Mouse (Mus musculus) embryo, embryonic 10 days (tissue): Measurements from ENCODE around the gene Rpl23a.

Experiments used
- DNase-seq: peaks from one replicate; pipeline ENCODE4 v3.0.0-alpha.2; 2015; ENCODE audit warnings: low spot score

Gene Rpl23a

GRCm38 (mm10) chr11:78182961-78183844 lies at the start of gene Rpl23a:
Rpl23a (minus strand) TSS chr11:78183584.
- DNase-seq, result peak; percentile 95

- DNase-seq, result no peak
Observed at GRCm38 (mm10) chr11:78231518-78231917, 48.1 kb upstream of the Rpl23a start.

GRCm38 (mm10) chr11:78223586-78223985 lies 40.2 kb upstream of the Rpl23a start:
- no peak for DNase-seq

GRCm38 (mm10) chr11:78215709-78216317 lies 32.4 kb upstream of the Rpl23a start:
- no peak for DNase-seq

GRCm38 (mm10) chr11:78213086-78213817 lies 29.9 kb upstream of the Rpl23a start:
- no peak for DNase-seq

GRCm38 (mm10) chr11:78211513-78211912 lies 28.1 kb upstream of the Rpl23a start:
- no peak for DNase-seq

GRCm38 (mm10) chr11:78210615-78211014 lies 27.2 kb upstream of the Rpl23a start:
- no peak for DNase-seq

GRCm38 (mm10) chr11:78209886-78210285 lies 26.5 kb upstream of the Rpl23a start:
- no peak for DNase-seq

- DNase-seq, result no peak
Observed at GRCm38 (mm10) chr11:78207190-78207589, 23.8 kb upstream of the Rpl23a start.

- no peak for DNase-seq
Observed at GRCm38 (mm10) chr11:78205361-78206206, 22.2 kb upstream of the Rpl23a start.

- DNase-seq, result no peak
Observed at GRCm38 (mm10) chr11:78204287-78204686, 20.9 kb upstream of the Rpl23a start.

GRCm38 (mm10) chr11:78202372-78202771 lies 19.0 kb upstream of the Rpl23a start:
- DNase-seq, result no peak

GRCm38 (mm10) chr11:78195101-78195863 lies 11.9 kb upstream of the Rpl23a start:
- DNase-seq, result no peak

GRCm38 (mm10) chr11:78194411-78195100 lies 11.2 kb upstream of the Rpl23a start:
- peak; percentile 80 for DNase-seq

- DNase-seq, result no peak
Observed at GRCm38 (mm10) chr11:78193113-78193512, 9.7 kb upstream of the Rpl23a start, which contains the start of gene Proca1. Proca1 (plus strand) TSS chr11:78193392.

- no peak for DNase-seq
Observed at GRCm38 (mm10) chr11:78190041-78190440, 6.7 kb upstream of the Rpl23a start.

- DNase-seq, result peak; percentile 94
Observed at GRCm38 (mm10) chr11:78189234-78190040, 6.1 kb upstream of the Rpl23a start.

GRCm38 (mm10) chr11:78188331-78189233 lies 5.2 kb upstream of the Rpl23a start, which contains the start of gene Rab34:
Rab34 (plus strand) TSS chr11:78188430.
- peak; percentile 90 for DNase-seq
